Mouse (Mus musculus): ENCODE measurements around the gene Utp11.

Gene Utp11

GRCm38 (mm10) chr4:124703881-124704796 lies 10.7 kb upstream of the Utp11 start:
- peak; percentile 44 to 51 for DNase-seq

GRCm38 (mm10) chr4:124703406-124703805 lies 10.0 kb upstream of the Utp11 start:
- DNase-seq = no peak

- DNase-seq = no peak
Observed at GRCm38 (mm10) chr4:124701916-124702315, 8.5 kb upstream of the Utp11 start.

- peak; percentile 34 to 40 for DNase-seq
Observed at GRCm38 (mm10) chr4:124701052-124701845, 7.8 kb upstream of the Utp11 start.

- DNase-seq = peak; percentile 63
Observed at GRCm38 (mm10) chr4:124700248-124700971, 7.0 kb upstream of the Utp11 start, which contains the start of gene Fhl3. Gene Fhl3 (plus strand): TSS chr4:124700701.

GRCm38 (mm10) chr4:124699791-124700190 lies 6.4 kb upstream of the Utp11 start:
- no peak for DNase-seq

- peak in 1 of 2 experiments; percentile 18 for DNase-seq
Observed at GRCm38 (mm10) chr4:124695786-124696516, 2.6 kb upstream of the Utp11 start.

- DNase-seq = no peak
Observed at GRCm38 (mm10) chr4:124694572-124694971, 1.2 kb upstream of the Utp11 start.

- no peak for DNase-seq
Observed at GRCm38 (mm10) chr4:124692416-124692861, 961 bp downstream of the Utp11 start.

GRCm38 (mm10) chr4:124691455-124691854 lies 1.9 kb downstream of the Utp11 start:
- no peak for DNase-seq

GRCm38 (mm10) chr4:124685897-124686402 lies 7.5 kb downstream of the Utp11 start:
- DNase-seq = no peak

- DNase-seq = no peak
Observed at GRCm38 (mm10) chr4:124685453-124685852, 7.9 kb downstream of the Utp11 start.

- DNase-seq = no peak
Observed at GRCm38 (mm10) chr4:124685004-124685403, 8.4 kb downstream of the Utp11 start.

GRCm38 (mm10) chr4:124683474-124683873 lies 9.9 kb downstream of the Utp11 start:
- no peak for DNase-seq

- peak in 1 of 2 experiments; percentile 26 for DNase-seq
Observed at GRCm38 (mm10) chr4:124682270-124682669, 11.1 kb downstream of the Utp11 start.

- no peak for DNase-seq
Observed at GRCm38 (mm10) chr4:124675958-124676357, 17.4 kb downstream of the Utp11 start.

GRCm38 (mm10) chr4:124675037-124675436 lies 18.4 kb downstream of the Utp11 start:
- DNase-seq = peak; percentile 58 to 63

- no peak for DNase-seq
Observed at GRCm38 (mm10) chr4:124674334-124675032, 18.9 kb downstream of the Utp11 start.

GRCm38 (mm10) chr4:124672347-124673320 lies 20.8 kb downstream of the Utp11 start:
- DNase-seq = no peak

GRCm38 (mm10) chr4:124671583-124671982 lies 21.8 kb downstream of the Utp11 start:
- DNase-seq = no peak

All from B cell, adult 2 months (primary cell).